Mouse (Mus musculus): ENCODE measurements at regions not wholly inside any gene's neighbourhood (a gene's known extent, or its start where the extent isn't known, plus 50 kb on each side); places are given as distances from the start of the nearest gene placed in this dataset.

DNA sequence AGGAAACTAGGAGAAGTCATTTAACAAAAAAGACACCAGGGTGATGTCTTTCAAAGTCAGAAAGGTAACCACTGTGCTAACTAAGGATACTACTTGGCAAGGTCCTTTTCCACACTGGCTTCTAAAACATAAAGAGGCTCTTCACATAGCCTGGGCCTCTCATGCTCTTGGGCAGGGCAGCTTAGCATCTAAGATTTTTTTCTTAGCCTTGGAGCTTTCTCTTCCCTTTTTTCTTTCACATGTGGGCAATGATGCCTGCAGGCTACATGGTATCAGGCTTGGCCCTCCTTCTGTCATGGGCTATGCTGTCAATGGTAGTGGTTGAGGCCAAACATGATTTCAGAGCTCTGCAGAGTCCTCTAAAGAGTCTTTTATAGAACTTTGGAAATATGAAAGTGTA lies 60.6 kb downstream of the Serpinb6d start:
- no peak overlapping the region for H3K27ac ChIP-seq (ENCODE audit: low read depth)
- no peaks in the 10 kb centered on the region for H3K4me1 ChIP-seq (replicated peaks; ENCODE audit: control insufficient read depth, insufficient read depth, low read length)
- H3K4me3 ChIP-seq (ENCODE audit: low read depth, low read length): no peak overlapping the region
- no peak overlapping the region for H3K9ac ChIP-seq (ENCODE audit: low read length)
- DNase-seq (ENCODE audit: low spot score) (no peak), ATAC-seq (replicated peaks; ENCODE audit: low FRiP score, low TSS enrichment, low read depth) (no peak)
- H3K27me3 ChIP-seq (replicated peaks; ENCODE audit: control insufficient read depth, insufficient read depth, low read length): no peaks in the 10 kb centered on the region
- no peaks in the 10 kb centered on the region for H3K9me3 ChIP-seq (ENCODE audit: control insufficient read depth, low read length)
- no peaks in the 10 kb centered on the region for H3K36me3 ChIP-seq (ENCODE audit: control insufficient read depth, insufficient read depth, low read length)
- no peak overlapping the region for H3K4me2 ChIP-seq (ENCODE audit: low read length)

DNA sequence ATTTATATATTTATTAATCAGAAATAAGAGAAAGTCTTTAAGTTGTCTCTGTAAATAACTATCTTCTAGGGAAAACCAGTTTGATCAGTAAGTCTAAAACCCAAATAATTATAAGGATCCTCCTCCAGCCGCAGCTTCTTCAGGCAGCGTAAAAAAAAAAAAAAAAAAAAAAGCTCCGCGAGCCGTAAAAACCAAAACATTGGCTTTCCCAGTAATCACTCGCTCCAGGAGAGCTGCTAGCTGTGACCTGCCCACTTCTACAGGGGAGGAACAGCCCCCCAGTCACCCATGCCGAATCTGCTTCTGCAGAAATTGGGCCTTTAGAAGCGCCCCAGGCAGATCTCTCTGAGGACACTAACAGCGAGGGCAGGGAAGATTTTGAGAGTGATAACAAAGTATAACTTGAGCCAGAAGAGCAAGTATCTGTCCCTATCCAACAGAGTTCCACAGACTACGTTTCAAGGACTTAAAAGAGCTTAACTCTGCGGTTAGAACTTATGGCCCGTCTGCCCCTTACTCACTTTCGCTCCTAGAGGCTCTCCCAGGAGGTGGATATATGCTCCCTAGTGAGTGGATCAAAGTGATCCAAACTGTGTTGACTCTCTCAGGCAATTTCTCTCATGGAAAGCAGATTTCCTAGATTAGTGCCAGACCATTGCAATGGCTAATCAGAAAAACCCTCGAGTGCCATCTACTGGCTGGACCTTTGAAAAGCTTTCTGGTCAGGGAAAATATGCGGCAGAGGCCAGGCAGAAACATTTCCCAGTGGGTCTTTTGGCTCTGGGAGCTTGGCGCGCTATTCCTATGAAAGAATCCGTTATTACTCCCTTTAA lies 80.7 kb downstream of the Serpinb6e start:
- Histone ChIP-seq H3K27me3 (replicated peaks; ENCODE audit: control insufficient read depth, insufficient read depth, low read length) (no peaks in the 10 kb centered on the region), H3K36me3 (ENCODE audit: control insufficient read depth, insufficient read depth, low read length) (no peaks in the 10 kb centered on the region), H3K4me3 (ENCODE audit: low read depth, low read length) (peak overlapping the region; percentile 23), H3K9me3 (ENCODE audit: control insufficient read depth, low read length) (no peaks in the 10 kb centered on the region), H3K27ac (ENCODE audit: low read depth) (peak overlapping the region; percentile 48; the same call in 1 of the 2 replicates), H3K9ac (ENCODE audit: low read length) (no peak overlapping the region; the same call in 1 of the 2 replicates), H3K4me2 (ENCODE audit: low read length) (peak overlapping the region; percentile 36), H3K4me1 (replicated peaks; ENCODE audit: control insufficient read depth, insufficient read depth, low read length) (no peaks in the 10 kb centered on the region)
- ATAC-seq (replicated peaks; ENCODE audit: low FRiP score, low TSS enrichment, low read depth) (peak; percentile 80; the same call in 1 of the 2 replicates), DNase-seq (ENCODE audit: low spot score) (peak; percentile 87)
- WGBS: 31% methylated on average over 18 of the region's 18 CpGs

DNA sequence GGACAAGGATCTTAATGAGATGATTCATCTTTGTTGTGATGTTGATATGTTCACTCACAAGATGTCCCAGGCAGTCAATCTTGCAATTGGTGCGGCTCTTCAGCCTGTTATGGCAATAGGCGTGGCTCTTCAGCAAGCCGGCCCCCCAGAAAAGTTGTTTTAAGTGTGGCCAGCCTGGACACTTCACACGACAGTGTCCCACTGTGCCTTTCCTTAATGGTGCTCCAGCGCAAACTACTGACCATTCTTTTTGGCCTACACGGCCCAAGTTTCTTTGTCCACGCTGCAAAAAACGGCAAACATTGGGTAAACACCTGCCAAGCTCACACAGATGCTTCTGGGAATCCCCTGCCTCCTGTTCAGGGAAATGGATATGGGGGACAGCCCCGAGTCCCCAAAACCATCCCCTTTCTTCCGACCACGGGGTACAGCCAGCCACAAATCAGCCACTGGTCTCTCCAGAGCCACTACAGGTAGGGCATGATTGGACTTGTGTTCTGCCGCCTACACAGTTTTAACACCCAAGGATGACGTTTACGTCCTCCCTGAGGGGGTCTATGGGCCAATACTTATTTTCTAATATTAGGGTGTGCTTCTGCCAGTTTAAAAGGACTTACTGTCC lies 79.8 kb downstream of the Serpinb6e start:
- Histone ChIP-seq H3K4me1 (replicated peaks; ENCODE audit: control insufficient read depth, insufficient read depth, low read length) (no peaks in the 10 kb centered on the region), H3K4me3 (ENCODE audit: low read depth, low read length) (no peak overlapping the region), H3K27me3 (replicated peaks; ENCODE audit: control insufficient read depth, insufficient read depth, low read length) (no peaks in the 10 kb centered on the region), H3K9me3 (ENCODE audit: control insufficient read depth, low read length) (no peaks in the 10 kb centered on the region), H3K9ac (ENCODE audit: low read length) (no peak overlapping the region), H3K36me3 (ENCODE audit: control insufficient read depth, insufficient read depth, low read length) (no peaks in the 10 kb centered on the region), H3K4me2 (ENCODE audit: low read length) (no peak overlapping the region), H3K27ac (ENCODE audit: low read depth) (no peak overlapping the region)
- 83% methylated on average over 14 of the region's 14 CpGs for WGBS
- ATAC-seq (replicated peaks; ENCODE audit: low FRiP score, low TSS enrichment, low read depth) (no peak), DNase-seq (ENCODE audit: low spot score) (no peak)
